ENCODE assay signal across 16 mouse cellular contexts in the genomic region with DNA sequence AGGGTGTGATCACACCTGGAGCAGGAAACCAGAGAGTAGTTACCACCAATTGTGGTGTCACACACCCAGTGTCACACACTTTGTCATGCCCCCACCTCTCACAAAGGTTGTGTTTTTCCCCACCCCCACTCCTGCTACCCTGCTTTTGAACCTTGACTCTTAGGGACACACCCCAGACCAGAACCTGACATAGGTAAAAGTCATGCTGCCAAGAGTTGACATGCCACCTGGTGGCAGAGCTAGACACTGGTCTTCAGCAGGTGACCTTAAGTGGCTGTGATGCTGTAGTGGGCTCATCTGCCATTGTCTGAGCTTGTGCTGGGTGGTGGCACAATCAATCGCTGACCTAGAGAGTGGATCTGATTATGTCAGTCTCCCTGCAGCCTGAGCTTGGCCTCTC. TPM values are rescaled to one million over a fixed set of nuclear protein-coding genes. Genes with fewer than 3 reads are reported as not detected.
A peak's percentile ranks its signal among the peaks of the same experiment; 100 is the strongest.
DNase-seq lines count a peak whose midpoint lies in the region; ATAC-seq and TF ChIP-seq lines count a peak whose summit lies in the region.
"Had no signal": no experiment of that assay in that cellular context is flagged by ENCODE, and none has a peak within 500 bp of the region (broad histone marks: within the 10 kb centered on the region; RNA-seq: fewer than 3 reads in every experiment).

No protein-coding gene starts in this region.

- no peak overlapping the region for H3K4me3 ChIP-seq in forebrain, postnatal 0 days (ENCODE audit: low read depth, low read length)
- H3K4me3 ChIP-seq in forebrain, embryonic 10.5 days = no peak overlapping the region
- no peak overlapping the region for H3K4me3 ChIP-seq in liver, postnatal 0 days (ENCODE audit: low read depth, low read length)
- no peak overlapping the region for H3K4me3 ChIP-seq in liver, embryonic 11.5 days (ENCODE audit: low read depth, low read length)
- H3K4me3 ChIP-seq in intestine, embryonic 16.5 days (ENCODE audit: low read length) = no peak overlapping the region
- H3K4me3 ChIP-seq: myocyte had no signal

- no peak overlapping the region for H3K4me2 ChIP-seq in forebrain, postnatal 0 days (ENCODE audit: low read depth)
- H3K4me2 ChIP-seq in liver, postnatal 0 days (ENCODE audit: low read depth, low read length) = no peak overlapping the region
- H3K4me2 ChIP-seq in liver, embryonic 11.5 days = no peak overlapping the region
- H3K4me2 ChIP-seq in intestine, embryonic 16.5 days (ENCODE audit: low read depth, low read length) = no peak overlapping the region

- 79% methylated on average over 1 of the region's 1 CpGs for WGBS in forebrain, postnatal 0 days
- WGBS in forebrain, embryonic 10.5 days = 96% methylated on average over 1 of the region's 1 CpGs
- 85% methylated on average over 1 of the region's 1 CpGs for WGBS in liver, postnatal 0 days (ENCODE audit: insufficient replicate concordance)
- WGBS in liver, embryonic 11.5 days = 83% methylated on average over 1 of the region's 1 CpGs
- WGBS in intestine, embryonic 16.5 days = 86% methylated on average over 1 of the region's 1 CpGs

- no peak for DNase-seq in forebrain, postnatal 0 days
- DNase-seq in forebrain, embryonic 10.5 days (ENCODE audit: extremely low spot score, low spot score) = no peak
- DNase-seq in liver, postnatal 0 days = no peak
- no peak for DNase-seq in liver, embryonic 11.5 days (ENCODE audit: low spot score)
- peak; percentile 45 for DNase-seq in CD4-positive helper T cell, adult 2 months (ENCODE audit: low read depth, low spot score)
- no peak for DNase-seq in adrenal gland, postnatal 36 days
- no peak for DNase-seq in frontal cortex, postnatal 36 days (ENCODE audit: low spot score in 2 of 2)
- DNase-seq: embryo, embryonic 11 days; kidney, adult 11 months; right cerebral cortex, adult 18-20 months had no signal

- H3K9ac ChIP-seq in forebrain, postnatal 0 days = no peak overlapping the region
- H3K9ac ChIP-seq in liver, postnatal 0 days (replicated peaks) = 0 out of 2 replicates have a peak overlapping the region, but pooled peaks have one; percentile 7
- no peak overlapping the region for H3K9ac ChIP-seq in liver, embryonic 11.5 days (ENCODE audit: low read depth, low read length)
- no peak overlapping the region for H3K9ac ChIP-seq in intestine, embryonic 16.5 days (ENCODE audit: low read depth, low read length)

- no peak for TF ChIP-seq EP300 in liver, postnatal 0 days (IDR thresholded peaks at IDR 0.05; ENCODE audit: low read depth)

- no peaks in the 10 kb centered on the region for H3K9me3 ChIP-seq in forebrain, postnatal 0 days (ENCODE audit: low read length)
- H3K9me3 ChIP-seq in forebrain, embryonic 10.5 days = no peaks in the 10 kb centered on the region
- no peaks in the 10 kb centered on the region for H3K9me3 ChIP-seq in liver, postnatal 0 days (ENCODE audit: low read length)
- H3K9me3 ChIP-seq in liver, embryonic 11.5 days (ENCODE audit: control insufficient read depth, low read length) = no peaks in the 10 kb centered on the region
- H3K9me3 ChIP-seq in intestine, embryonic 16.5 days (ENCODE audit: control insufficient read depth, low read length) = no peaks in the 10 kb centered on the region

- H3K27ac ChIP-seq in forebrain, postnatal 0 days (ENCODE audit: low read depth, low read length) = no peak overlapping the region
- no peak overlapping the region for H3K27ac ChIP-seq in forebrain, embryonic 10.5 days
- no peak overlapping the region for H3K27ac ChIP-seq in liver, postnatal 0 days (ENCODE audit: low read depth)
- H3K27ac ChIP-seq in liver, embryonic 11.5 days (ENCODE audit: low read depth, low read length) = no peak overlapping the region
- H3K27ac ChIP-seq in intestine, embryonic 16.5 days (ENCODE audit: low read length) = no peak overlapping the region
- H3K27ac ChIP-seq: macrophage had no signal

- H3K36me3 ChIP-seq in forebrain, postnatal 0 days (ENCODE audit: insufficient read depth) = peaks cover 18% of the 10 kb centered on the region; the same call in 1 of the 2 replicates
- peaks cover 66% of the 10 kb centered on the region for H3K36me3 ChIP-seq in forebrain, embryonic 10.5 days (replicated peaks)
- H3K36me3 ChIP-seq in liver, postnatal 0 days (replicated peaks; ENCODE audit: insufficient read depth, low read length) = peaks cover 36% of the 10 kb centered on the region
- H3K36me3 ChIP-seq in liver, embryonic 11.5 days (ENCODE audit: control insufficient read depth, insufficient read depth, low read length) = peaks cover 19% of the 10 kb centered on the region
- H3K36me3 ChIP-seq in intestine, embryonic 16.5 days (ENCODE audit: control insufficient read depth, insufficient read depth, low read length) = no peaks in the 10 kb centered on the region

- ATAC-seq in forebrain, postnatal 0 days = no peak
- ATAC-seq in liver, postnatal 0 days = no peak
- ATAC-seq in liver, embryonic 11.5 days (replicated peaks; ENCODE audit: low FRiP score) = no peak
- 0 out of 2 replicates have a peak, but pooled peaks have one; percentile 9 for ATAC-seq in intestine, embryonic 16.5 days

- no peaks in the 10 kb centered on the region for H3K27me3 ChIP-seq in forebrain, postnatal 0 days (ENCODE audit: insufficient read depth, low read length)
- H3K27me3 ChIP-seq in forebrain, embryonic 10.5 days (ENCODE audit: poor library complexity, severe bottlenecking) = no peaks in the 10 kb centered on the region
- H3K27me3 ChIP-seq in liver, postnatal 0 days (ENCODE audit: insufficient read depth, low read length) = no peaks in the 10 kb centered on the region
- no peaks in the 10 kb centered on the region for H3K27me3 ChIP-seq in liver, embryonic 11.5 days (replicated peaks; ENCODE audit: control insufficient read depth, insufficient read depth, low read length)
- H3K27me3 ChIP-seq in intestine, embryonic 16.5 days (replicated peaks; ENCODE audit: control insufficient read depth, insufficient read depth, low read length) = no peaks in the 10 kb centered on the region

- no peaks in the 10 kb centered on the region for H3K4me1 ChIP-seq in forebrain, postnatal 0 days (ENCODE audit: insufficient read depth)
- peaks cover 9% of the 10 kb centered on the region; the same call in 1 of the 2 replicates for H3K4me1 ChIP-seq in forebrain, embryonic 10.5 days
- peaks cover 34% of the 10 kb centered on the region for H3K4me1 ChIP-seq in liver, postnatal 0 days (ENCODE audit: insufficient read depth)
- H3K4me1 ChIP-seq in liver, embryonic 11.5 days (replicated peaks; ENCODE audit: control insufficient read depth, insufficient read depth, low read length) = peaks cover 8% of the 10 kb centered on the region
- peaks cover 9% of the 10 kb centered on the region for H3K4me1 ChIP-seq in intestine, embryonic 16.5 days (ENCODE audit: control insufficient read depth, insufficient read depth, low read length)

- peak; percentile 33 for TF ChIP-seq CTCF in forebrain, postnatal 0 days (IDR thresholded peaks at IDR 0.05; ENCODE audit: low read depth)
- TF ChIP-seq CTCF in liver, postnatal 0 days (IDR thresholded peaks at IDR 0.05; ENCODE audit: low read depth) = peak; percentile 60

RNA-seq across cellular contexts. Expression of gene Ube2g2, which starts 7.9 kb away (rescaled TPM):
- total RNA-seq in forebrain, postnatal 0 days (2014; rRNA removed) = 41.7 and 45.3 TPM in 2 replicates
- polyA plus RNA-seq in forebrain, postnatal 0 days (2015; fragmentation: Nextera tagmentation; extraction: Ambion mirVana) = 74.9 and 80.3 TPM in 2 replicates
- polyA plus RNA-seq in forebrain, embryonic 10.5 days (2016; fragmentation: Nextera tagmentation; extraction: Ambion mirVana) = 102 and 104 TPM in 2 replicates
- polyA plus RNA-seq in liver, postnatal 0 days (2015; fragmentation: Nextera tagmentation; extraction: Ambion mirVana) = 37.4 and 40.4 TPM in 2 replicates
- polyA plus RNA-seq in liver, embryonic 11.5 days (2014; fragmentation: Nextera tagmentation; extraction: Ambion mirVana) = 62.1 and 67.9 TPM in 2 replicates
- 61.5 and 68.6 TPM in 2 replicates for polyA plus RNA-seq in intestine, embryonic 16.5 days (2015; fragmentation: Nextera tagmentation; extraction: Ambion mirVana)
- 10 to 100 TPM; 57.3 to 67.6 TPM for total RNA-seq in adrenal gland, postnatal 36 days (2021)

RNA-seq across cellular contexts. Expression of gene Gm49325, which starts 24.0 kb away (rescaled TPM):
- total RNA-seq in forebrain, postnatal 0 days (2014; rRNA removed) = not detected in 2 replicates
- polyA plus RNA-seq in forebrain, postnatal 0 days (2015; fragmentation: Nextera tagmentation; extraction: Ambion mirVana) = 27.7 and 33.6 TPM in 2 replicates
- 3.1 and 3.4 TPM in 2 replicates for polyA plus RNA-seq in forebrain, embryonic 10.5 days (2016; fragmentation: Nextera tagmentation; extraction: Ambion mirVana)
- polyA plus RNA-seq in liver, postnatal 0 days (2015; fragmentation: Nextera tagmentation; extraction: Ambion mirVana) = 8.4 and 13.3 TPM in 2 replicates
- 1.8 and 4.5 TPM in 2 replicates for polyA plus RNA-seq in liver, embryonic 11.5 days (2014; fragmentation: Nextera tagmentation; extraction: Ambion mirVana)
- polyA plus RNA-seq in intestine, embryonic 16.5 days (2015; fragmentation: Nextera tagmentation; extraction: Ambion mirVana) = 1.9 TPM in 1 of 2 replicates, not detected in the other
- 10 to 100 TPM; 24.1 to 27.6 TPM for total RNA-seq in adrenal gland, postnatal 36 days (2021)
- polyA plus RNA-seq: limb, embryonic 11.5 days had no signal

RNA-seq across cellular contexts. Expression of gene Sumo3, which starts 24.1 kb away (rescaled TPM):
- total RNA-seq in forebrain, postnatal 0 days (2014; rRNA removed) = 270 and 305 TPM in 2 replicates
- polyA plus RNA-seq in forebrain, postnatal 0 days (2015; fragmentation: Nextera tagmentation; extraction: Ambion mirVana) = 381 and 398 TPM in 2 replicates
- polyA plus RNA-seq in forebrain, embryonic 10.5 days (2016; fragmentation: Nextera tagmentation; extraction: Ambion mirVana) = 439 and 448 TPM in 2 replicates
- polyA plus RNA-seq in liver, postnatal 0 days (2015; fragmentation: Nextera tagmentation; extraction: Ambion mirVana) = 105 and 111 TPM in 2 replicates
- polyA plus RNA-seq in liver, embryonic 11.5 days (2014; fragmentation: Nextera tagmentation; extraction: Ambion mirVana) = 249 and 271 TPM in 2 replicates
- 330 and 356 TPM in 2 replicates for polyA plus RNA-seq in intestine, embryonic 16.5 days (2015; fragmentation: Nextera tagmentation; extraction: Ambion mirVana)
- total RNA-seq in adrenal gland, postnatal 36 days (2021) = 100 to 1,000 TPM in 1 of 2 experiments, 10 to 100 TPM in 1; 89.0 to 106 TPM

RNA-seq across cellular contexts. Expression of gene Pttg1ip, which starts 48.5 kb away (rescaled TPM):
- 69.6 and 98.3 TPM in 2 replicates for total RNA-seq in forebrain, postnatal 0 days (2014; rRNA removed)
- 67.1 and 74.2 TPM in 2 replicates for polyA plus RNA-seq in forebrain, postnatal 0 days (2015; fragmentation: Nextera tagmentation; extraction: Ambion mirVana)
- polyA plus RNA-seq in forebrain, embryonic 10.5 days (2016; fragmentation: Nextera tagmentation; extraction: Ambion mirVana) = 62.0 and 64.5 TPM in 2 replicates
- 126 and 129 TPM in 2 replicates for polyA plus RNA-seq in liver, postnatal 0 days (2015; fragmentation: Nextera tagmentation; extraction: Ambion mirVana)
- 94.0 and 99.7 TPM in 2 replicates for polyA plus RNA-seq in liver, embryonic 11.5 days (2014; fragmentation: Nextera tagmentation; extraction: Ambion mirVana)
- polyA plus RNA-seq in intestine, embryonic 16.5 days (2015; fragmentation: Nextera tagmentation; extraction: Ambion mirVana) = 177 and 181 TPM in 2 replicates
- total RNA-seq in adrenal gland, postnatal 36 days (2021) = 100 to 1,000 TPM; 197 to 219 TPM

RNA-seq across cellular contexts. Expression of gene Tspear, which starts 56.4 kb away (rescaled TPM):
- 0.14 TPM in 1 of 2 replicates, not detected in the other for total RNA-seq in forebrain, postnatal 0 days (2014; rRNA removed)
- 0.42 and 0.99 TPM in 2 replicates for polyA plus RNA-seq in forebrain, postnatal 0 days (2015; fragmentation: Nextera tagmentation; extraction: Ambion mirVana)
- polyA plus RNA-seq in forebrain, embryonic 10.5 days (2016; fragmentation: Nextera tagmentation; extraction: Ambion mirVana) = 1.1 and 1.4 TPM in 2 replicates
- 0.06 TPM in 1 of 2 replicates, not detected in the other for polyA plus RNA-seq in liver, postnatal 0 days (2015; fragmentation: Nextera tagmentation; extraction: Ambion mirVana)
- polyA plus RNA-seq in liver, embryonic 11.5 days (2014; fragmentation: Nextera tagmentation; extraction: Ambion mirVana) = 0.16 TPM in 1 of 2 replicates, not detected in the other
- 0.48 and 0.51 TPM in 2 replicates for polyA plus RNA-seq in intestine, embryonic 16.5 days (2015; fragmentation: Nextera tagmentation; extraction: Ambion mirVana)
- total RNA-seq in adrenal gland, postnatal 36 days (2021) = under 1 TPM; 0.16 to 0.23 TPM
- total RNA-seq: gastrocnemius, adult 8-10 months had no signal
- polyA plus RNA-seq: C2C12, macrophage, myocyte had no signal
